Mouse (Mus musculus): ENCODE data around the gene Mrvi1.

DNA sequence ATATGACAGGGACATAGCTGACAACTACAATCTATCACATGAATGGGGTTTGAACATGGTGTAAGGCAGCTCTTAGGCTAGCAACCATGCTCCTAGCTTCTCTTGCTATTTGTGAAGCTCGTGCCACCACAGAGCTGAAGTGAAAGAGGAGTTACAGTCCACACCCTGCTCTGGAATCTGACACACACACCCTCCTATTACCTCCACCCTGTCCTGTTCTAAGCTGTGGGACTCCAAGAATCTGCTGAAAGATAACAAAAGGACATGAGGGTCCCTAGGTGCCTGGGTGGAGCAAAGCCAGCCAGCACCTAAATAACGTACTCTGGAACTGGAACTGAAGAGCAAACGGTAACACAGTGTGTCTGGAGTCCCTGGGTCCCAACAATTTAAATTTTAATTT is 67.7 kb downstream of the Mrvi1 start:
- no peak for TF ChIP-seq POLR2A (IDR thresholded peaks at IDR 0.05; ENCODE audit: borderline replicate concordance, extremely low read depth, insufficient read depth, insufficient read length, poor library complexity, severe bottlenecking)
- no peak for TF ChIP-seq CTCF (IDR thresholded peaks at IDR 0.05; ENCODE audit: borderline replicate concordance, extremely low read depth, insufficient read depth, insufficient read length)

Measured in brain, embryonic 14.5 days (tissue).